Mouse (Mus musculus) cerebellum, adult 9-10 months (tissue): ENCODE results near the gene Ifna7.
A peak's percentile ranks its signal among the peaks of the same experiment; 100 is the strongest.
"Not testable (repeated sequence)": the region's sequence is repeated elsewhere in the genome, so short reads cannot be mapped to it uniquely, and the experiment has no call there.

Source experiments
- DNase-seq: peaks from one replicate; pipeline ENCODE4 v3.0.0; 2022

Ifna7 gene

DNA sequence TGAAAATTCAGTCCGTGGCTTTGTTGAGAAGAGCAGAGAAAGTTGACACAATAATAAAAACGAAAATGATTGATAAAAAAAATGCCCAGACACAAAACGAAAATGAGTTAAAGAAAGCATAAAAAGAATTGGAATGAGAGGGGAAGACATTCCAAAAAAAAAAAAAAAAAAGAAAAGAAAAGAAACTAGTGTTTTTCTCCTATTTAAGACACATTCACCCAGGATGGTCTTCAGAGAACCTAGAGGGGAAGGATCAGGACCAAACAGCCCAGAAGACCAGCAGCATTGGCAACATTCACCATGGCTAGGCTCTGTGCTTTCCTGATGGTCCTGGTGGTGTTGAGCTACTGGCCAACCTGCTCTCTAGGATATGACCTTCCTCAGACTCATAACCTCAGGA lies at the start of gene Ifna7:
Gene Ifna7 (plus strand): TSS at position 301 of the 400 bp plus-strand sequence.
- DNase-seq: no peak

DNA sequence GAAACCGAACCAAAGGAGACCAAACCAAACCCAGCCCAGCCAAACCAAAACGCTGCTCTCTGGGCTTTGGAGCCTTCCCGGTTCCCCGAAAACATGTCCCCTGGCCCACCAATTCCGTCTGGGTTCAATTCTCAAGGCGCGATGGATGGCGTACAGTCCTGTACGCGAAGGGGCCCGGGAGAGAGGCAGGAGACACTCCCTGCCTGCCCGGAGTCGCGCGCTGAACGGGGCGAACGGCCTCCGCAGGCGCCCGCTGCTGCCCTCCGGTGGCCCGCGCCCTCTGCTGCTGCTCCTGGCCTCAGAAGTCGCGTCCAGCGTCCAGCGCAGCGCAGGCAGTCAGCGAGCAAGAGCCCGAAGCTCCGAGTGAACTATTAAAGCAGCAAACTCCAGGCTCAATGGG lies 42.5 kb upstream of the Ifna7 start, which contains the start of gene Gm13290:
Gene Gm13290 (plus strand): TSS at position 301 of the 400 bp plus-strand sequence.
- DNase-seq: not testable (repeated sequence)

DNA sequence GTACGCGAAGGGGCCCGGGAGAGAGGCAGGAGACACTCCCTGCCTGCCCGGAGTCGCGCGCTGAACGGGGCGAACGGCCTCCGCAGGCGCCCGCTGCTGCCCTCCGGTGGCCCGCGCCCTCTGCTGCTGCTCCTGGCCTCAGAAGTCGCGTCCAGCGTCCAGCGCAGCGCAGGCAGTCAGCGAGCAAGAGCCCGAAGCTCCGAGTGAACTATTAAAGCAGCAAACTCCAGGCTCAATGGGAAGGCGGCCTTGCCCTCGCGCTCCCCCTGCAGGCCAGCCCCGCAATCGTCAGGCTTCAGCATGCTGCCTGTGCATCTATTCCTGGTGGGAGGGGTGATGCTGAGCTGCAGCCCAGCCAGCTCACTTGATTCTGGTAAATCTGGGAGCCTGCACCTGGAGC lies 39.4 kb upstream of the Ifna7 start, which contains the start of gene Gm13289:
Gene Gm13289 (plus strand): TSS at position 301 of the 400 bp plus-strand sequence.
- DNase-seq: not testable (repeated sequence)

DNA sequence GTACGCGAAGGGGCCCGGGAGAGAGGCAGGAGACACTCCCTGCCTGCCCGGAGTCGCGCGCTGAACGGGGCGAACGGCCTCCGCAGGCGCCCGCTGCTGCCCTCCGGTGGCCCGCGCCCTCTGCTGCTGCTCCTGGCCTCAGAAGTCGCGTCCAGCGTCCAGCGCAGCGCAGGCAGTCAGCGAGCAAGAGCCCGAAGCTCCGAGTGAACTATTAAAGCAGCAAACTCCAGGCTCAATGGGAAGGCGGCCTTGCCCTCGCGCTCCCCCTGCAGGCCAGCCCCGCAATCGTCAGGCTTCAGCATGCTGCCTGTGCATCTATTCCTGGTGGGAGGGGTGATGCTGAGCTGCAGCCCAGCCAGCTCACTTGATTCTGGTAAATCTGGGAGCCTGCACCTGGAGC lies 36.5 kb upstream of the Ifna7 start, which contains the start of gene Gm13272:
Gene Gm13272 (plus strand): TSS at position 301 of the 400 bp plus-strand sequence.
- DNase-seq: not testable (repeated sequence)

DNA sequence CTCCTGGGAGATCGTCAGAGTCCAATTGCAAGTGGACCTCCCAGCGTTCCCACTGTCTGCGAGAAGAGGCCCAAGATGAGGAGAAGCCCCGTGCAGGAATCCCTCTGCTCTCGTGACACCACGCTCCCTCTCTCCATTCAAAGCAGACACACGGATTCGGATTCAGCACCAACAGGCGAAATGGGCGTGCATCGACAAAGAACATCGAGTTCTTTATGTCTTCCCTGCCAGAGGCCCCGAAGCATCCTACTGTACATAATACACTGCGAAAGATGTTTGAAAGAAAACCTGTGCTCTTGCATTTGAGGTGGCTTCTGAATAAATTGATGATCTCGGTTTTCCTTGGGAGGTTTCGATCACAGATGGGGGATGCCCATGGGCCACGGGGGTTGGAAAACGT lies 35.7 kb upstream of the Ifna7 start:
- peak; percentile 54 for DNase-seq

DNA sequence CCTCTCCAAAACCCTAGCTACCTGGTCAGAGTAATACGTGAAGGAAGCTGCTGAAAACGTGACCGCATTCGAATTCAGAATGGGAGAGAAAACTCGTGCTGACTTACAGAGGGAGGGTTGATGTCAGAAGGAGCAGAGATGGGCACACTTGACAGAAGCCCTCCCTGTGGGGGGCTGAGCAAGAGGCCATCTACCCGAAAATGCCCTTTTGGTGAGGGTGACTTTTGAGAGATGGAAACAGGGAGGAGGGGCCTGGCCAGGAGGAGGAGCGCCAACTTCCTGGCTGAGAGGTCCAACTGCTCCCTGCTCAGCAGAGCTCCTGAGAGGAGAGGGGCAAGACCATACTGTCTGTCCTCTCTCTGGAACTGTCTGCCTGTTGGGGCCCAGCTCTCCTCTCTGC lies 34.2 kb upstream of the Ifna7 start, which contains the start of gene Ifnz:
Gene Ifnz (plus strand): TSS at position 301 of the 400 bp plus-strand sequence.
- not testable (repeated sequence) for DNase-seq

DNA sequence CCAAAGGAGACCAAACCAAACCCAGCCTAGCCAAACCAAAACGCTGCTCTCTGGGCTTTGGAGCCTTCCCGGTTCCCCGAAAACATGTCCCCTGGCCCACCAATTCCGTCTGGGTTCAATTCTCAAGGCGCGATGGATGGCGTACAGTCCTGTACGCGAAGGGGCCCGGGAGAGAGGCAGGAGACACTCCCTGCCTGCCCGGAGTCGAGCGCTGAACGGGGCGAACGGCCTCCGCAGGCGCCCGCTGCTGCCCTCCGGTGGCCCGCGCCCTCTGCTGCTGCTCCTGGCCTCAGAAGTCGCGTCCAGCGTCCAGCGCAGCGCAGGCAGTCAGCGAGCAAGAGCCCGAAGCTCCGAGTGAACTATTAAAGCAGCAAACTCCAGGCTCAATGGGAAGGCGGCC lies 33.7 kb upstream of the Ifna7 start:
- DNase-seq: not testable (repeated sequence)

DNA sequence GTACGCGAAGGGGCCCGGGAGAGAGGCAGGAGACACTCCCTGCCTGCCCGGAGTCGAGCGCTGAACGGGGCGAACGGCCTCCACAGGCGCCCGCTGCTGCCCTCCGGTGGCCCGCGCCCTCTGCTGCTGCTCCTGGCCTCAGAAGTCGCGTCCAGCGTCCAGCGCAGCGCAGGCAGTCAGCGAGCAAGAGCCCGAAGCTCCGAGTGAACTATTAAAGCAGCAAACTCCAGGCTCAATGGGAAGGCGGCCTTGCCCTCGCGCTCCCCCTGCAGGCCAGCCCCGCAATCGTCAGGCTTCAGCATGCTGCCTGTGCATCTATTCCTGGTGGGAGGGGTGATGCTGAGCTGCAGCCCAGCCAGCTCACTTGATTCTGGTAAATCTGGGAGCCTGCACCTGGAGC lies 30.6 kb upstream of the Ifna7 start, which contains the start of gene Gm13276:
Gene Gm13276 (plus strand): TSS at position 301 of the 400 bp plus-strand sequence.
- DNase-seq: not testable (repeated sequence)

DNA sequence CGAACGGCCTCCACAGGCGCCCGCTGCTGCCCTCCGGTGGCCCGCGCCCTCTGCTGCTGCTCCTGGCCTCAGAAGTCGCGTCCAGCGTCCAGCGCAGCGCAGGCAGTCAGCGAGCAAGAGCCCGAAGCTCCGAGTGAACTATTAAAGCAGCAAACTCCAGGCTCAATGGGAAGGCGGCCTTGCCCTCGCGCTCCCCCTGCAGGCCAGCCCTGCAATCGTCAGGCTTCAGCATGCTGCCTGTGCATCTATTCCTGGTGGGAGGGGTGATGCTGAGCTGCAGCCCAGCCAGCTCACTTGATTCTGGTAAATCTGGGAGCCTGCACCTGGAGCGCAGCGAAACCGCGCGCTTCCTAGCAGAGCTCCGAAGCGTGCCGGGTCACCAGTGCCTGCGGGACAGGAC lies 27.6 kb upstream of the Ifna7 start, which contains the start of gene Gm13277:
Gene Gm13277 (plus strand): TSS at position 231 of the 400 bp plus-strand sequence.
- DNase-seq: peak; percentile 80

DNA sequence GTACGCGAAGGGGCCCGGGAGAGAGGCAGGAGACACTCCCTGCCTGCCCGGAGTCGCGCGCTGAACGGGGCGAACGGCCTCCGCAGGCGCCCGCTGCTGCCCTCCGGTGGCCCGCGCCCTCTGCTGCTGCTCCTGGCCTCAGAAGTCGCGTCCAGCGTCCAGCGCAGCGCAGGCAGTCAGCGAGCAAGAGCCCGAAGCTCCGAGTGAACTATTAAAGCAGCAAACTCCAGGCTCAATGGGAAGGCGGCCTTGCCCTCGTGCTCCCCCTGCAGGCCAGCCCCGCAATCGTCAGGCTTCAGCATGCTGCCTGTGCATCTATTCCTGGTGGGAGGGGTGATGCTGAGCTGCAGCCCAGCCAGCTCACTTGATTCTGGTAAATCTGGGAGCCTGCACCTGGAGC lies 24.8 kb upstream of the Ifna7 start, which contains the start of gene Gm13278:
Gene Gm13278 (plus strand): TSS at position 301 of the 400 bp plus-strand sequence.
- DNase-seq: not testable (repeated sequence)

DNA sequence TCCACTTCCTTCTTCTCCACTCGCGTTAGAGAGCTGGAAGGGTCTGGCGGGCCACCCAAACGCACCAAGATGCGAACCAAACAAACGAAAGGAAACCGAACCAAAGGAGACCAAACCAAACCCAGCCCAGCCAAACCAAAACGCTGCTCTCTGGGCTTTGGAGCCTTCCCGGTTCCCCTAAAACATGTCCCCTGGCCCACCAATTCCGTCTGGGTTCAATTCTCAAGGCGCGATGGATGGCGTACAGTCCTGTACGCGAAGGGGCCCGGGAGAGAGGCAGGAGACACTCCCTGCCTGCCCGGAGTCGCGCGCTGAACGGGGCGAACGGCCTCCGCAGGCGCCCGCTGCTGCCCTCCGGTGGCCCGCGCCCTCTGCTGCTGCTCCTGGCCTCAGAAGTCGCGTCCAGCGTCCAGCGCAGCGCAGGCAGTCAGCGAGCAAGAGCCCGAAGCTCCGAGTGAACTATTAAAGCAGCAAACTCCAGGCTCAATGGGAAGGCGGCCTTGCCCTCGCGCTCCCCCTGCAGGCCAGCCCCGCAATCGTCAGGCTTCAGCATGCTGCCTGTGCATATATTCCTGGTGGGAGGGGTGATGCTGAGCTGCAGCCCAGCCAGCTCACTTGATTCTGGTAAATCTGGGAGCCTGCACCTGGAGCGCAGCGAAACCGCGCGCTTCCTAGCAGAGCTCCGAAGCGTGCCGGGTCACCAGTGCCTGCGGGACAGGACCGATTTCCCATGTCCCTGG lies 21.9 kb upstream of the Ifna7 start, which contains the start of gene Gm13275:
Gene Gm13275 (plus strand): TSS at position 552 of the 740 bp plus-strand sequence.
- DNase-seq: peak; percentile 88

DNA sequence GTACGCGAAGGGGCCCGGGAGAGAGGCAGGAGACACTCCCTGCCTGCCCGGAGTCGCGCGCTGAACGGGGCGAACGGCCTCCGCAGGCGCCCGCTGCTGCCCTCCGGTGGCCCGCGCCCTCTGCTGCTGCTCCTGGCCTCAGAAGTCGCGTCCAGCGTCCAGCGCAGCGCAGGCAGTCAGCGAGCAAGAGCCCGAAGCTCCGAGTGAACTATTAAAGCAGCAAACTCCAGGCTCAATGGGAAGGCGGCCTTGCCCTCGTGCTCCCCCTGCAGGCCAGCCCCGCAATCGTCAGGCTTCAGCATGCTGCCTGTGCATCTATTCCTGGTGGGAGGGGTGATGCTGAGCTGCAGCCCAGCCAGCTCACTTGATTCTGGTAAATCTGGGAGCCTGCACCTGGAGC lies 18.9 kb upstream of the Ifna7 start, which contains the start of gene Gm13279:
Gene Gm13279 (plus strand): TSS at position 301 of the 400 bp plus-strand sequence.
- not testable (repeated sequence) for DNase-seq

DNA sequence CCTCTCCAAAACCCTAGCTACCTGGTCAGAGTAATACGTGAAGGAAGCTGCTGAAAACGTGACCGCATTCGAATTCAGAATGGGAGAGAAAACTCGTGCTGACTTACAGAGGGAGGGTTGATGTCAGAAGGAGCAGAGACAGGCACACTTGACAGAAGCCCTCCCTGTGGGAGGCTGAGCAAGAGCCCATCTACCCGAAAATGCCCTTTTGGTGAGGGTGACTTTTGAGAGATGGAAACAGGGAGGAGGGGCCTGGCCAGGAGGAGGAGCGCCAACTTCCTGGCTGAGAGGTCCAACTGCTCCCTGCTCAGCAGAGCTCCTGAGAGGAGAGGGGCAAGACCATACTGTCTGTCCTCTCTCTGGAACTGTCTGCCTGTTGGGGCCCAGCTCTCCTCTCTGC lies 16.7 kb upstream of the Ifna7 start, which contains the start of gene Gm13285:
Gene Gm13285 (plus strand): TSS at position 301 of the 400 bp plus-strand sequence.
- DNase-seq: not testable (repeated sequence)

DNA sequence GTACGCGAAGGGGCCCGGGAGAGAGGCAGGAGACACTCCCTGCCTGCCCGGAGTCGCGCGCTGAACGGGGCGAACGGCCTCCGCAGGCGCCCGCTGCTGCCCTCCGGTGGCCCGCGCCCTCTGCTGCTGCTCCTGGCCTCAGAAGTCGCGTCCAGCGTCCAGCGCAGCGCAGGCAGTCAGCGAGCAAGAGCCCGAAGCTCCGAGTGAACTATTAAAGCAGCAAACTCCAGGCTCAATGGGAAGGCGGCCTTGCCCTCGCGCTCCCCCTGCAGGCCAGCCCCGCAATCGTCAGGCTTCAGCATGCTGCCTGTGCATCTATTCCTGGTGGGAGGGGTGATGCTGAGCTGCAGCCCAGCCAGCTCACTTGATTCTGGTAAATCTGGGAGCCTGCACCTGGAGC lies 13.1 kb upstream of the Ifna7 start, which contains the start of gene Gm13287:
Gene Gm13287 (plus strand): TSS at position 301 of the 400 bp plus-strand sequence.
- DNase-seq: not testable (repeated sequence)

DNA sequence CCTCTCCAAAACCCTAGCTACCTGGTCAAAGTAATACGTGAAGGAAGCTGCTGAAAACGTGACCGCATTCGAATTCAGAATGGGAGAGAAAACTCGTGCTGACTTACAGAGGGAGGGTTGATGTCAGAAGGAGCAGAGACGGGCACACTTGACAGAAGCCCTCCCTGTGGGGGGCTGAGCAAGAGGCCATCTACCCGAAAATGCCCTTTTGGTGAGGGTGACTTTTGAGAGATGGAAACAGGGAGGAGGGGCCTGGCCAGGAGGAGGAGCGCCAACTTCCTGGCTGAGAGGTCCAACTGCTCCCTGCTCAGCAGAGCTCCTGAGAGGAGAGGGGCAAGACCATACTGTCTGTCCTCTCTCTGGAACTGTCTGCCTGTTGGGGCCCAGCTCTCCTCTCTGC lies 10.8 kb upstream of the Ifna7 start, which contains the start of gene Gm13288:
Gene Gm13288 (plus strand): TSS at position 301 of the 400 bp plus-strand sequence.
- DNase-seq: not testable (repeated sequence)

DNA sequence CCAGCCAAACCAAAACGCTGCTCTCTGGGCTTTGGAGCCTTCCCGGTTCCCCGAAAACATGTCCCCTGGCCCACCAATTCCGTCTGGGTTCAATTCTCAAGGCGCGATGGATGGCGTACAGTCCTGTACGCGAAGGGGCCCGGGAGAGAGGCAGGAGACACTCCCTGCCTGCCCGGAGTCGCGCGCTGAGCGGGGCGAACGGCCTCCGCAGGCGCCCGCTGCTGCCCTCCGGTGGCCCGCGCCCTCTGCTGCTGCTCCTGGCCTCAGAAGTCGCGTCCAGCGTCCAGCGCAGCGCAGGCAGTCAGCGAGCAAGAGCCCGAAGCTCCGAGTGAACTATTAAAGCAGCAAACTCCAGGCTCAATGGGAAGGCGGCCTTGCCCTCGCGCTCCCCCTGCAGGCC lies 10.3 kb upstream of the Ifna7 start:
- not testable (repeated sequence) for DNase-seq

DNA sequence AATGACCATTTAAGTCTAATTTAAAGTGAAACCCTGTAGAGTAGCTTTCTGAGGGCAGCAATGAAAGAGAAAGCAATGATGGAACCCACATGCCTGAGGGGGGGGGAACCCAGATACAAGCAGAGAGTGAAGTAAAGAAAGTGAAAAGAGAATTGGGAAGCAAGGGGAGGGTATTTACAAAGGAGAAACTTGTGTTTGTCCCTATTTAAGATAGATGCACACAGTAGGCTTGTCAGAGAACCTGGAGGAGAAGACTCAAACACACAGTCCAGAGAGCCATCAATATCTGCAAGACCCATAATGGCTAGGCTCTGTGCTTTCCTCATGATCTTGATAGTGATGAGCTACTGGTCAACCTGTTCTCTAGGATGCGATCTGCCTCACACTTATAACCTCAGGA lies 3.6 kb downstream of the Ifna7 start, which contains the start of gene Ifna11:
Gene Ifna11 (plus strand): TSS at position 301 of the 400 bp plus-strand sequence.
- no peak for DNase-seq

DNA sequence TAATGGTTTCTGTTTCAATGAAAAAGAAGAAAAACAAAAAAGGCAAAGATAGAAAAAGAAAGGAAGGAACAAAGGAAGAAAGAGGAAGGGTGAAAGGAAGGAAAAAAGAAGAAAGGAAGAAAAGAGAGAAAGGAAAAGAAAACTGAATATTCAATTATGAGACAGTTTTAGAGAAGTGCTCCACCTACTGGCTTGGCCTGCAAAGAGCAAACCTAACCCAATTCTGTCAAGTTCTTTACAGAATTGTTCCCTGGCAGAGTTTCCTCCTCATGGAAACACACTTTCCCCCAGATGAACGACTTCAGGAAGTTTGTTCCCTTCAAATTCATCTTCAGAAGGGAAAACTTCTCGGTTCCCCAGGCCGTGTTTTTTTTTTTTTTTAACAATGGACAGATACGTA lies 7.0 kb downstream of the Ifna7 start:
- DNase-seq: no peak

DNA sequence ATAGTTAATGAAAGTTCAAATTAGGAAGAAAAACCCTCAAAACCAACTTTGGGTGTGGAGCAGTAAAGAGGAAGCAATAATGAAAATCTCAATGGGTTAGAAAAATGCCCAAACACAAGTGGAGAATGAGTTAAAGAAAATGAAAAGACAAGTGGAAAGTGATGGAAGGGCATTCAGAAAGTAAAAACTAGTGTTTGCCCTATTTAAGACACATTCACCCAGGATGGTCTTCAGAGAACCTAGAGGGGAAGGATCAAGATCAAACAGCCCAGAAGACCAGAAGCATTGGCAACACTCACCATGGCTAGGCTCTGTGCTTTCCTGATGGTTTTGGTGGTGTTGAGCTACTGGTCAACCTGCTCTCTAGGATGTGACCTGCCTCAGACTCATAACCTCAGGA lies 11.1 kb downstream of the Ifna7 start, which contains the start of gene Ifna6:
Gene Ifna6 (plus strand): TSS at position 301 of the 400 bp plus-strand sequence.
- not testable (repeated sequence) for DNase-seq

DNA sequence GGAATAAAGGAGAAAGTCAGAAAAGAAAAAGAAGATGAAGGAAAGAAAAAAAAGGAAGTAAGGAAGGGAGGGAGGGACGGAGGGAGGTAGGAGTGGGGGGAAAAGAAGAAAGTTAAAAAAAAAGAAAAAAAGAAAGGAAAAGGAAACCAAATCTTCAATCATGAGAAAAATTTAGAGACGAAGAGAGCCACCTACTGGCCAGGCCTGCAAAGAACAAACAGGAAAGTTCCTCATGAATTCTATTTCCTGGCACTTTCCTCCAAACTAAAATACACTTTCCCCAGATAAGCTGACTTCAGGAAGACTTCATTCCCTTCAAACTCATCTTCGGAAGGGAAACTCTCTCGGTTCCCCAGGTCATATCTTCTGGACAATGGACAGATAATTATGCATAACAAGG lies 14.5 kb downstream of the Ifna7 start:
- DNase-seq: no peak

DNA sequence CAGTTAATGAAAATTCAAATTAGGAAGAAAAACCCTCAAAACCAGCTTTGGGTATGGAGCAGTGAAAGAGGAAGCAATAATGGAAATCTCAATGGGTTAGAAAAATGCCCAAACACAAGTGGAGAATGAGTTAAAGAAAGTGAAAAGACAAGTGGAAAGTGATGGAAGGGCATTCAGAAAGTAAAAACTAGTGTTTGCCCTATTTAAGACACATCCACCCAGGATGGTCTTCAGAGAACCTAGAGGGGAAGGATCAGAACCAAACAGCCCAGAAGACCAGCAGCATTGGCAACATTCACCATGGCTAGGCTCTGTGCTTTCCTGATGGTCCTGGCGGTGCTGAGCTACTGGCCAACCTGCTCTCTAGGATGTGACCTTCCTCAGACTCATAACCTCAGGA lies 19.2 kb downstream of the Ifna7 start, which contains the start of gene Ifna5:
Gene Ifna5 (plus strand): TSS at position 301 of the 400 bp plus-strand sequence.
- DNase-seq: not testable (repeated sequence)

DNA sequence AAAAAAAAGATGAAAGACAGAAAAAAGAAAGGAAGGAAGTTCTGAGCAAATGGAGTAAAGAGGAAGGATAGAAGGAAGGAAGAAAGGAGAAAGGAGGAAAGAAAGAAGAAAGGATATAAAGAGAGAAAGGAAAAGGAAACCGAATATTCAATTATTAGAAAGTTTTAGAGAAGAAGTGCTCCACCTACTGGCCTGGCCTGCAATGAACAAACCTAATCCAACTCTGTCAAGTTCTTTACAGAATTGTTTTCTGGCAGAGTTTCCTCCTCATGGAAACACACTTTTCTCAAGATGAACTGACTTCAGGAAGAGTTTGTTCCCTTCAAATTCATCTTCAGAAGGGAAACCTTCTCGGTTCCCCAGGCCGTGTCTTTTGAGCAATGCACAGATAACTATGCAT lies 22.8 kb downstream of the Ifna7 start:
- no peak for DNase-seq

DNA sequence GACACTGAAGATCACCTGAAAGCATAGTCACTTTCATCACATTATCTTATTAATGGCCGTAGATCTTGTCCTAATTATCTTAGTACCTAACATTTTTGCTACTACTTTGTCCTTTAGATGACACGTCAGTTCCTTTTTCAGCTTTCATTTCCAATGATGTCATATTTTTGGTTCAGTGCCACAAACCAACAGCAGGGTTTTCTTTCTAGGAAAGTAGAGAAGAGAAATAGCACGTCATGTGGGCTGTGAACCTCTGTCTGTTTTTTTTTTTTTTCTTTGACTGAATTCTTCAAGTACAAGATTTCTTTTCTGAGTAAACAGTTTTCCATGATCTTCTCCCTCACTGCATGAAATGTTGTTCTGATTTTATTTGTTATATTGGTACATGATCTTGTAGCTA lies 24.0 kb downstream of the Ifna7 start:
- no peak for DNase-seq
